Mouse (Mus musculus) lung, postnatal 36 days (tissue): Measurements from ENCODE around the gene Olfr877.

Experiments used
- DNase-seq: peaks from one replicate; pipeline ENCODE4 v3.0.0; 2022; ENCODE audit warnings: mixed read lengths

Olfr877 gene

GRCm38 (mm10) chr9:37853969-37854368 lies at the start of gene Olfr877:
Olfr877 (plus strand) TSS chr9:37854269.
- DNase-seq: no peak

- no peak for DNase-seq
Measured at GRCm38 (mm10) chr9:37807235-37807634, 46.8 kb upstream of the Olfr877 start.

- DNase-seq: peak; percentile 1
Measured at GRCm38 (mm10) chr9:37808456-37808855, 45.6 kb upstream of the Olfr877 start.

GRCm38 (mm10) chr9:37808976-37809375 lies 45.1 kb upstream of the Olfr877 start:
- no peak for DNase-seq

GRCm38 (mm10) chr9:37814696-37815095 lies 39.4 kb upstream of the Olfr877 start:
- no peak for DNase-seq

- DNase-seq: no peak
Measured at GRCm38 (mm10) chr9:37829881-37830280, 24.2 kb upstream of the Olfr877 start.

- DNase-seq: peak; percentile 20
Measured at GRCm38 (mm10) chr9:37833341-37833740, 20.7 kb upstream of the Olfr877 start.

- no peak for DNase-seq
Measured at GRCm38 (mm10) chr9:37849267-37849666, 4.8 kb upstream of the Olfr877 start.

GRCm38 (mm10) chr9:37863325-37863724 lies 9.3 kb downstream of the Olfr877 start:
- DNase-seq: no peak

- no peak for DNase-seq
Measured at GRCm38 (mm10) chr9:37870246-37870645, 16.2 kb downstream of the Olfr877 start.

GRCm38 (mm10) chr9:37871097-37871496 lies 17.0 kb downstream of the Olfr877 start:
- DNase-seq: no peak

- no peak for DNase-seq
Measured at GRCm38 (mm10) chr9:37871536-37871935, 17.5 kb downstream of the Olfr877 start.

- no peak for DNase-seq
Measured at GRCm38 (mm10) chr9:37890960-37891359, 36.9 kb downstream of the Olfr877 start.

GRCm38 (mm10) chr9:37896661-37897060 lies 42.6 kb downstream of the Olfr877 start, which contains the start of gene Olfr145:
Olfr145 (plus strand) TSS chr9:37896724.
- no peak for DNase-seq

- no peak for DNase-seq
Measured at GRCm38 (mm10) chr9:37905555-37905954, 51.5 kb downstream of the Olfr877 start.
